Mouse (Mus musculus) naive thymus-derived CD4-positive, alpha-beta T cell, adult 2 months (primary cell): ENCODE measurements around the gene Ifrd1.
"Not testable (repeated sequence)": the region's sequence is repeated elsewhere in the genome, so short reads cannot be mapped to it uniquely, and the experiment has no call there.

ENCODE experiments used
- DNase-seq: peaks from one replicate; pipeline ENCODE4 v3.0.0-alpha.2; 2011; ENCODE audit warnings: low read depth

Ifrd1 gene

GRCm38 (mm10) chr12:40248454-40249180 is at the start of gene Ifrd1:
Ifrd1 (minus strand) TSS chr12:40248504.
- DNase-seq = peak; percentile 43

GRCm38 (mm10) chr12:40286539-40286938 is 38.2 kb upstream of the Ifrd1 start:
- DNase-seq = no peak

- no peak for DNase-seq
Measured at GRCm38 (mm10) chr12:40280596-40281325, 32.5 kb upstream of the Ifrd1 start.

- no peak for DNase-seq
Measured at GRCm38 (mm10) chr12:40277581-40277980, 29.3 kb upstream of the Ifrd1 start.

GRCm38 (mm10) chr12:40274931-40275330 is 26.6 kb upstream of the Ifrd1 start:
- no peak for DNase-seq

- no peak for DNase-seq
Measured at GRCm38 (mm10) chr12:40273339-40273738, 25.0 kb upstream of the Ifrd1 start.

- no peak for DNase-seq
Measured at GRCm38 (mm10) chr12:40272710-40273109, 24.4 kb upstream of the Ifrd1 start.

GRCm38 (mm10) chr12:40268313-40268712 is 20.0 kb upstream of the Ifrd1 start:
- DNase-seq = no peak

GRCm38 (mm10) chr12:40263712-40264111 is 15.4 kb upstream of the Ifrd1 start:
- no peak for DNase-seq

GRCm38 (mm10) chr12:40263006-40263405 is 14.7 kb upstream of the Ifrd1 start:
- no peak for DNase-seq

- DNase-seq = no peak
Measured at GRCm38 (mm10) chr12:40258462-40259000, 10.2 kb upstream of the Ifrd1 start.

- DNase-seq = peak; percentile 78
Measured at GRCm38 (mm10) chr12:40257226-40257625, 8.9 kb upstream of the Ifrd1 start.

- no peak for DNase-seq
Measured at GRCm38 (mm10) chr12:40256543-40256942, 8.2 kb upstream of the Ifrd1 start.

GRCm38 (mm10) chr12:40256033-40256432 is 7.7 kb upstream of the Ifrd1 start:
- no peak for DNase-seq

GRCm38 (mm10) chr12:40255310-40255709 is 7.0 kb upstream of the Ifrd1 start:
- not testable (repeated sequence) for DNase-seq

- DNase-seq = no peak
Measured at GRCm38 (mm10) chr12:40254729-40255128, 6.4 kb upstream of the Ifrd1 start.

GRCm38 (mm10) chr12:40253241-40253640 is 4.9 kb upstream of the Ifrd1 start:
- DNase-seq = no peak

GRCm38 (mm10) chr12:40250256-40250655 is 2.0 kb upstream of the Ifrd1 start:
- no peak for DNase-seq

- no peak for DNase-seq
Measured at GRCm38 (mm10) chr12:40247976-40248375, 328 bp downstream of the Ifrd1 start.

- no peak for DNase-seq
Measured at GRCm38 (mm10) chr12:40247384-40247783, 920 bp downstream of the Ifrd1 start.

GRCm38 (mm10) chr12:40245434-40245970 is 2.8 kb downstream of the Ifrd1 start:
- no peak for DNase-seq

- DNase-seq = no peak
Measured at GRCm38 (mm10) chr12:40244926-40245325, 3.4 kb downstream of the Ifrd1 start.

GRCm38 (mm10) chr12:40243821-40244221 is 4.5 kb downstream of the Ifrd1 start:
- no peak for DNase-seq
